Mouse (Mus musculus) small intestine, adult 2 months (tissue): Measurements from ENCODE around the gene Tulp2.

Source experiments
- CTCF ChIP-seq: fragments of 200-500 bp; IDR thresholded peaks from 2 replicates; pipeline ENCODE4 v1.5.1; 2012; ENCODE audit warnings: low read depth, mild to moderate bottlenecking, control low read depth, inconsistent platforms, low read length, moderate library complexity, mixed read lengths; ENCODE audit not compliant: insufficient replicate concordance, insufficient read length; ENCODE audit errors: extremely low read depth
- POLR2A ChIP-seq: fragments of 200-500 bp; IDR thresholded peaks from 2 replicates; pipeline ENCODE4 v1.6.1; 2012; ENCODE audit warnings: low read depth, mild to moderate bottlenecking, control low read depth, inconsistent platforms, low read length, moderate library complexity

GRCm38 (mm10) chr7:45509912-45510787 is 28.5 kb downstream of the Tulp2 start, which contains the start of gene Nucb1:
- TF ChIP-seq CTCF (peak; percentile 11; the same call in 1 of the 2 replicates), POLR2A (peak; percentile 85)
